Mouse (Mus musculus) spleen, adult 18-20 months (tissue): ENCODE measurements around the gene Rasa3.

ENCODE experiments used
- DNase-seq, 2 experiments: peaks; one replicate each; pipeline ENCODE4 v3.0.0; 2022; ENCODE audit warnings: mixed read lengths in 2 of 2

The Rasa3 gene

DNA sequence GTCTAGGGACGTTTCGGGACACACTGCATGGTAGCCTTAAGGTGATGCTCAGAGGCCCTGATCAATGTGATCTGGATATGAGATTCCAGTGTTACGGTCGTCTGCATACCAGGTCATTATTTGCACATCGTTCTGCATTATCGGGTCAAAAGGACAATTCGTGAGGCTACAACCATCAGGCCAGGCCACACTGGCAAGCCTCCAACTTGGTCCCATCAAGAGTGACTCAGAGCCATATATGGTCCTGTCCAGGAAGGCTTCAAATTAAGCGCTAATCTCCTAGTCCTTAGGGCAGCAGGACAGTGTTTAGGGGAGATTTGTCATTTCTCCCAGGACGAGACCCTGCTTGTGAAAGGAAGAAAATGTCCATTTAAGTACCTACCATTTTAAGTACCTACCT is 63.3 kb downstream of the Rasa3 start:
- DNase-seq = no peak

DNA sequence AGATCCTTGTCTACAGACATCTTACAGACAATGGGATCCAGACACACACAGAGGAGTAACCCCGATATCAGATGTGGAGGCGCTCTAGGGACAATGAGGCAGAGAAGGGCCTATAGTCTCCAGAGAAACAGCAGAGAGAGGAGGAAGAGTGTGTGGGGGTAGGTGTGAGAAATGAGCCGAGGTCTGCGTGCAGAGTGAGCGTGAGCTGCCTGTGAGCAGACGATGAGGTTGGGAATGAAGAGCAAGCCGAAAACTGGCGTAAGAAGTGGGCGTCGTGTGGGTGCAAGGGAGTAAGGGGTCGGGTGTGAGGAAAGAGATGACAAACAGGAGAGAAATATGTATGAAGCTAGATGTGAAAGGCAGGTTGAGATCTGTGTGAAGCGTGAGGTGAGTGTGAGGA is 65.7 kb downstream of the Rasa3 start:
- DNase-seq = no peak

DNA sequence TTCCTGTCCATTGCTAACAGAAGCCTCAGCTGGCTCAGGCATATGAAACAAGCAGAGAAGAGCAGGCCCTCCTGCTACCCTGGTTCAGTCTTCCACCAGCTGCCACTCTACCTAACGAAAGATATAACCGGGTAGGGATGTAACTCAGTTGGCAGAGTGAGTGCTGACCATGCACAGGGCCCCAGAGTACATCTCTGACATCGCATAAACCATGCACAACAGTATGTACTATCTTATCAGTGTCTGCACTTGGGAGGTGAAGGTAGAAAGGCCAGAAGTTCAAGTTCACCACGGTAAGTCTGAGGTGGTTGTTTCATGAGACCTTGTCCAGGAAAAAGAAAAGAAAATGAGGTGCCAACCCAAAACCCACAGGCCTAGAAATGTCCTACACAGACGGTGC is 67.4 kb downstream of the Rasa3 start:
- DNase-seq = no peak

DNA sequence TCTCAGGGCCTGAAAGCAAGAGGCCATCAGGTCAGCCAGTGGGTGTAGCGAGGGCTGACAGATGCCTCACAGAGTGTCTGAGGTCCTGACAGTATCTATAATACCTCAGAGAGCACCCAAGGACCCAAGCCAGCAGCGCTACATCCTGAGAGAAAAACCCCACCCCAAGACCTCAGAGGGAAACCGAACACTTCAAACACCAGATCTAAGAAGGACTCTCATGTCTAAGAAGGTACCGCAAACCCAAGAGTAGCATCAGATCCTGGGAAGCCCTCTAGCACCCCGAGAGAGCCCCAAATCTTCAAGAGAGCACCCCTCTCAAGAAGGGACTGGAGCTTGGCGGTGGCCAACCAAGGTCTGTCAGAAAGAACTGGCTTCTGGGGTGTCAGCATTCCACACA is 68.5 kb downstream of the Rasa3 start:
- no peak for DNase-seq

DNA sequence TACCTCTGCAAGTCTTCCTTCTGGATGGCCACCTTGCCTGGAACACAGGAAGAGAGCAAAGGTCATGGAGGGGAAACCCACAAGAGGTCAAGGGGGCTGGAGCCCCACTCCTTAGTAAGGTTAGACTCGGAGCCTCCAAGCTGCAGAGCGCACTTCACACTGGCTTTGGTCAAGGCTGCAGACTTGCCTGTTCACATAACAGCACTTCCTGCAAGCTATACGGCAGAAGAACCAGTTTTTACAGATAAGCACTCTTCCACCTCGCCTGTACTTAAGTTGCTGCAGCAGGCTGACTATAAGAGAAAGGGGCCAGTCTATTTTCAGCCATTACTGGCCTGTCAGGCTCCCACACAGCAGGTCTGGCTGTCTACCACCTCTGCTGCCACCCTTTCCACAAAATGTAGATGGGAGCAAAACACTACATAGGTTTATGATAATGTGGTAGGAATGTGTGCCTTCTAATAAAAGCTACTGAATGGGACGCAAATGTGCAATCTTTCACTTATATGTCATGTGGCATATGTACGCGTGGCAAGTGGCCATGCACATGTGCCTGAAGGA is 71.4 kb downstream of the Rasa3 start:
- no peak for DNase-seq

DNA sequence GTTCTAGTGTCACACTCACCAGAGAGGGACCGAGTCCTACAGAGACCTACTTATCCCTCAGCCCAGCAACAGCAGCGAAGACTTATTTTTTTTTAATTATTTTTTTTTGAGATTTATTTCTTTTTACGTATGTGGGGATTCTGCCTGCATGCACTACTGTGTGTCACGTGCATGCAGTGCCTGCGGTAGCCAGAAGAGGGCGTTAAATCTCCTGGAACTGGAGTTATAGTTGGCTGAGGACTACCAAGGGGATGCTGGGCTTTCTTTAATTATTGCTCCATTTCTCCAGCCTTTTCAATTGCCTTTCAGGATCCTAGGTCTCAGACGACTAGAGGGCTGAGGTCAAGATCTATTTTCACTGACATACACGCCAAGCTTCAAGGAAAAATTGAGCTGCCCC is 74.8 kb downstream of the Rasa3 start:
- DNase-seq = no peak

DNA sequence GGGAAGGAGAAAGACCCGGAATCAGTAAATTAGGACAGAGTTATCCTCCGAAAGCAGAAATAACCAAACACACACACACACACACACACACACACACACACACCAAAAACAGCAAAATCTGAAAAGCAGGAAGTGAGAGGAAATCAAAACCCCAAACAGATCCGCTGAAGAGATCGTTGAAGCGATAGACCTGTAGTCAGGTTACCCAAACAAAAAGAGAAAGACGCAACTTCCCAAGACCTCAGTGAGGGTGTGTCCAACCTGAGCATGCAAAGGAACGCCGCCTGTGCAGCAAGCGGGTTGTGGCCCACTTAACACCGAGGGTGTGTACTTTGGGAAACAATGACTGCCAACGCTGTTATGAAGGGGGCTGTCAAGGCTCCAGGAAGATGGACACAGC is 76.2 kb downstream of the Rasa3 start:
- peak; percentile 49 to 62 for DNase-seq

DNA sequence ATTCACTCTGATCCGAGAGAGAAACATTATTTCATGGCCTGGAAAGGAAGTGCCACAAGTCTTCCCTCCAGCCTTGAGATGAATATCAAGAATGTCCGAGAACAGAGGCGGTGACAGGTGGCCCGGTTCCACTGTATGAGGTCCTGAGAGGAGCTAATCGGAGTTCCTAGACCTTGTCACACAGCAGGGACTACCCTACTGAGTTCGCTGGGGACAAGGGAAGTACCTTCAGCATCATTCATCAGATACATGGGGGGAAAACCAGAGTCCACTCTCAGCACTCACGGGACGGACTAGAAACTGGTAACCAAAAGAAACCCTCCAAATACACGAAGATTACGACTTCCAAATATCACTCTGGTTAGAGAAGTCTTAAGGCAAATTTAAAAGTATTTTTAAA is 76.7 kb downstream of the Rasa3 start:
- no peak for DNase-seq

DNA sequence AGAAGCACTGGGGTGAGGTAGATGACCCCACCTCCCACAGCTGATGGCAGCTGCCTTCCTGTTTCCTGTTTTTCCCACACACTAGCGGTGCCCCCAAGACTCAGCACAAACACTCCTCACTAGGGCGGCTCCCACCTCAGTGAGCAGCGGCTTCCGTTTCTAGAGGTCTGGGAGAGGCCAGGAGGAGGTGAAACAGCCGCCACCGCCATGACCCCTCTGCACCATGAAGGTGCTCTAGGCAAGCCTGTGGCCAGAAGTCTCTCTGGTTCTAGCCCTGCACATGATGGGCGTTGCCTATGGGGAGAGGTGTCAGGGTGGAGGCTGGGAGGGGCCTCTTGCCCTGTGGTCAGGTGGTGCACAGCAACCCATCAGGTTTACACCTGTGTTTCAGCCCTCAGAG is 77.2 kb downstream of the Rasa3 start:
- DNase-seq = peak; percentile 69 to 81

DNA sequence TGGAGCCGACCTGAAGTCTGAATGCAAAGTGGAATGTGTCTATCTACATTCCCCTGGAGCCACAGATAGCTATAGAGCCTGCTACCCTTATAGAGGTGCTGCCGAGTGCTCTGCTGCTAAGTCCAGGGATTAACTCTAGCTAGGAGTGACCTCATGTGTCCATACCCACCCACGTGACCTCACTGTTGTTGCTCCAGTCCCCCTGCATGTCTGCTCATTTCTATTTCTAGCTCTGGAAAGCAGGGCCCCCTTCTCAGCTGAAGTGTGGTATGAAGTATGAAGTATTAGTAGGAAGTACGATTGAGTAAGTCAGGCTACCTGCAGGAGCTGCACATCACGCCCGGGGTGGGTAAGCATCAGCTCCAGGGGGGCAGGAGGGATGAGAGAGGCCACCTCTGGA is 79.6 kb downstream of the Rasa3 start:
- DNase-seq = no peak

DNA sequence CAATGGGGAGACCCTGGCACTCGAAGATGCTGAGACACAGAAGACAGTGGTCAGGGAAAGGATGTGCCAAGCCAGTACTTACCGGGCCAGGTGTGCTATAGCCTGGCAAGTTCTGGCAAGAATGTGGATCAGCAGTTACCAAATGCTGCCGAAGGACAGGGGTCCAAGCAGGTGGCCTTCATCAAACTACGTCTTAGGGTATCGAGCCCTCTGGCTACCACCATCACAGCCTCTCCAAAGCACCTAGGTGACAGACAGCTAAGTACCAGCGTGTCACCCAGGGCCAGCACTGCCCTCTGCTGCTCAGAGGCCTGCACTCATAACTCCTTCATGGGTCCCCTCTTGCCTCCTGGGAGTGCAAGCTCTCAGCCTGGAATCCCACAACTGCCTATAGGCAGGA is 81.5 kb downstream of the Rasa3 start:
- DNase-seq = peak; percentile 41 to 58

DNA sequence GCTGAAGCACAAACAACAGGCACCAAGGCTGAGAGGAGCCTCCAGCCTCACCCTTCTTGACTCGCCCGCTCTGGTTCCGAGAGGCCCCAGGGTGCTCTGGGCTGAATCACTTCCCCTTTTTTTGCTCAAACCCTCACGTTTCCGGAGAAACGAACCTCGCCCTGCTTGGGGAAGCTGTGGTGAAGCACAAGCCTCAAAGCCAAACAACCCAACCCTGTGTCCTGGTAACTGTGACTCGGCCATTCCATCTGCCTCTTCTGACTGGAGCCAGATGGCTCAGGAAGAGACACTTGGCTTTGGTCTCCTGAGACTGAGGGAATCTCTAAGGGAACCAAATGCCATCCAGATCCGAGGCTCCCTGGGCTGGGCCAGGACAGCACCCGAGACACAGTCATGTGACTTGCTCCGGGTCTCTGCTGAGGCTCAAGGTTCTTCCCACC is 82.5 kb downstream of the Rasa3 start:
- peak; percentile 70 to 84 for DNase-seq

DNA sequence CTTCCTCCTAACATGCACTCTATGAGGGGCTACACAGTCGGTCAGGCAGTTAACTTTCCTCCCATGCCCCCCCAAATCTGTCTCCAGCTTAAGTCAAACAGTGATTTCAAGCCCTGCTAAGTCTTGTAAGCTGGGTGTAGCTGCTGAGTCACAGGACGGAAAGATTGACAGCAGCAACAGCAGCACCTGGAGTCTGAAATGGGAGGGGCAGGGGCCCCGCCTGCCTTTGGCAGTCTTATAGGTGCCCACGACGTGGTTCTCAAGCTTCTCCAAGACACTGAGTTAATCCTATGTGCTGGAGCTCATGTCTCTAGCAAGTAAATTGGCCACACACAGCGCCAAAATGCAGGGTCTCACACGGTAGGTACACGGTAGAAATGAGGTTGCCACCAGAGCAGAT is 84.1 kb downstream of the Rasa3 start:
- DNase-seq = no peak

DNA sequence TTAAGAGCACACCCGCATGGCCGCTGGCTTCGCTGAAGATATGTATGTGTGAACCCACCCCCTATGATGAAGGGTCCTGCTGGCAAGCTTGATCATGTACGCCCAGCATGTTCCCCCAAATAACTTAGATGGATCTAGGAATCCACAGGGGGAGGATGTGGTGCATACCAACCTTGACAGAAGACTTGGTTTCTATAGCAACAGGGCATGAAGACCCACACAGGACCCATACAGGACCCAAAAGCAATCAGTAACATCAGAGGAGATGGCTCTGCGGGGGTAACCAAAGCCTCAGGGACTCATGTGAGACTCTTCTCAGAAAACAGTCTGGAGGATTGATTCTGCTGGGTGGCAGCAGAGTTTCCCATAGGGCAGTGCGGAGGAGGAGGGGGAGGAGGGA is 86.2 kb downstream of the Rasa3 start:
- no peak for DNase-seq

DNA sequence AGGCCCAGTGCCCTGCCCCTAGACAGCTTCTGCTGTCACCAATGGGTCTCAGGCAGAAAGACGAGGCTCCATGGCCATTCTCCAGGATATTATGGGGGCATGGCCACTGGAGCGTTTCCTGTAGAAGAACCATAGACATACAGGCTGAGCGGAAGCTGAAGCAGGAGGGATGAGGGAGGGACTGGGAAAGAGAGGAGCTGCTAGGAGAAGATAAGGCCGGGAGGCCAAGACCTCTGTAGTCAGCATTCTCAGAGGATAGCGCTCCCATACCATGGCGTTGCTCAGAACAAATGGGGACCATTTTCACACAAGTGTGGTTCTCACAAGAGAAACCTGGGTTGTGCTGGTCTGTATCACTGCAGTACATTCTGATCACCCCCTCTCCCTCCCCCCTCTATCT is 88.3 kb downstream of the Rasa3 start:
- no peak for DNase-seq

DNA sequence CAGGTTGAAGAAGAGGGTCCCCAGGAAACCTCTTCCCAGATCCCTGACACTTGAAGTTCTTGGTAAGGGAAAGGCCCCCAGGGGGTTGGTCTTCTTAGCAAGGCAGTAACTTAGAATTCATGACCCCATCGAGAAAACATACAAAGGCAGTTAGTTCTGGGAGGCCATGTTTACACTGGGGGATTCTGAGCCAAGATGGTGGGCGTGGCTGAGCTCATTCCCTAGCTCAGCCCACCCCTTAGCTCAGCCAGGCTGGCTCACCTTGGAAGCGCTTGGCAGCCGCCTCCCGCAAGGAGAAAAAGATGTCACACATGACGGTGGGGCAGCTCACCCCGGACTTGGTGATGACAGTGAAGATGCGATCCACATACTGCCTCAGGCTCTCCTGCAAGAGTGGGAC is 92.8 kb downstream of the Rasa3 start:
- DNase-seq = no peak

DNA sequence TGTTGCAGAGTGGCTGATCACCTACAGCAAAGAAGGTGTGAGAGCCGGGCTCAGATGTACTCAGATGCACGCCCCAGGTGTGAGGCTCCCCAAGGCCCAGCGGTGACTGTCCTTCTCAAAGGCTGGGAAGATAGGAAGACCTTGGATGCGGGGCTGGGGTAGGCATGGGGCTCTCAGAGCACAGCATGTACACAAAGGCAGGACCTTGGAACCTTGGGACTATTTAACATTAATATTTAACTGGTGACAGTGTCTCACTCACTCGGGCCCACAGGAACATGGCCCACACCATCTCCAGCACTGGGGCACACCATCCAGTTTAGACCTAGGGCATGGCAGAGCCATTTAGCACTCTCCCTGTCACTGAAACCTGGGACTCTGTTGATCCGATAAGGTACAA is 99.5 kb downstream of the Rasa3 start:
- DNase-seq = no peak

DNA sequence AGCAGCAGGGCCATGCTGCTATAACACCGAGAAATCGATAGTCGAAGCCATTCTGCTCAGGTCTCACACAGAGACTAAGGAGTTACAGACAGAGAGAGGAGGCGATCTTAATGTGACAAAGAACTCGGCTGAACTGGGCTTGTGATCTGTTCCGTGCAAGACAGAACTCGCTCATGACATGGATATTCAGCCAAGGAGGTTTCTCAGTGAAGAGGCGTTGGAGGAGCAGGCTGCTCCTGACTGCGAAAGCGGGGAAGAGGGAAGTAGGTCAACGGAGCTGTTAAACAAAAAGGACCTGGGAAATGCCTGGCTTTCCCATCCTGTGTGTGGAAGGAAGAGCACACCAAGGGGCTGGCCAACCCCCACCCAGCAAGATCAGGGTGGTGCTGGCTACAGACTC is 105.4 kb downstream of the Rasa3 start:
- no peak for DNase-seq

DNA sequence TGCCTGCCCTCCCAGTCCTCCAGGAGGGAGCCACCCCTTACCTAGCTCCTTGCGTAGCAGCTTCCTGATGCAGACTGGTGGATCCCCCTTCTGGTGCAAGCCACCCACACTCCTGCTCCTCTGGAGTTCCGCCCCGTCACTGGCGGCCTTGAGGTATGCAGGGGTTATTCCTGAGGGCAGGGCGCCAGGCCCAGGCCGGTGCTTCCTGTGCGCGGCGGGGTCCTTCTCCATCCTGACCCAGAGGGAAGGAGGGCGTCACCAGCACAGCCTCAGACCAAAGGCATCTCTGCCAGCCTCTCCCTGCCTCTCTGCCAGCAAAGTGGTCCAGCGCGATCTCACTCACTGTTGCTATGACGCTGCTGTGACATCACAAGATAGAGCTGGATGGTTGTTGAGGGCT is 115.3 kb downstream of the Rasa3 start, which contains the start of gene 1700029H14Rik:
Gene 1700029H14Rik (minus strand): TSS at position 344 of the 400 bp plus-strand sequence.
- DNase-seq = no peak

DNA sequence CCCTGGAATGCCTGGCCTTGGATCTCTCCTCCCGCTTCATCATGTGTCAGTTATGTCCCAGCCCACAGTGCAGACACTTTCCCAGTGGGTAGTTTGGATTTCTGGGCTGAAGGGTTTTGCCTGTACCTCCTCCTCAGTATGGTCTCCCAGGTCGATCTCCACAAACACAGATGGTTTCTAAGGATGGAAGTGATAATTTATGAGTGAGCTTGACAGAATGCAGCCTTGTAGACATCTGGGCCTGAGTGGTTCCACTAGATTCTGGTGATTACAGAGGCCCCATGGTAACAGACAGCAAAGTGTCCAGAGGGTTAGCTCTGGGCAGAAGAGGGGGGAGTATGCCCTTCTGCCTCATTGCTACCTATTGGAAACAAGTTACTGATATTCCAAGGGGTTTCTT is 119.9 kb downstream of the Rasa3 start:
- no peak for DNase-seq

DNA sequence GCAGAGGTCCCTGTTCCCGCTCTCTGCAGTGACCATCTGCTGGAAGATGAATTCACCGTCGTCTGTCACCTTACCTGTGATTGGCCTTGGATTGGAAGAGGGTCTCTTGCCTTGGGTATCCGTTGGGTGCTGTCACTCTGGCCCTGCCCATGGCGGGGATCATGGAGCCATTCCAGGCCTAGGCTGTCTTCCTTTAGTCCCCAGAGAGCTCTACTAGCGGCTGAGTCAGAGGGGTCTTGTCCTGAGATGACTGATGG is 125.9 kb downstream of the Rasa3 start:
- no peak for DNase-seq

DNA sequence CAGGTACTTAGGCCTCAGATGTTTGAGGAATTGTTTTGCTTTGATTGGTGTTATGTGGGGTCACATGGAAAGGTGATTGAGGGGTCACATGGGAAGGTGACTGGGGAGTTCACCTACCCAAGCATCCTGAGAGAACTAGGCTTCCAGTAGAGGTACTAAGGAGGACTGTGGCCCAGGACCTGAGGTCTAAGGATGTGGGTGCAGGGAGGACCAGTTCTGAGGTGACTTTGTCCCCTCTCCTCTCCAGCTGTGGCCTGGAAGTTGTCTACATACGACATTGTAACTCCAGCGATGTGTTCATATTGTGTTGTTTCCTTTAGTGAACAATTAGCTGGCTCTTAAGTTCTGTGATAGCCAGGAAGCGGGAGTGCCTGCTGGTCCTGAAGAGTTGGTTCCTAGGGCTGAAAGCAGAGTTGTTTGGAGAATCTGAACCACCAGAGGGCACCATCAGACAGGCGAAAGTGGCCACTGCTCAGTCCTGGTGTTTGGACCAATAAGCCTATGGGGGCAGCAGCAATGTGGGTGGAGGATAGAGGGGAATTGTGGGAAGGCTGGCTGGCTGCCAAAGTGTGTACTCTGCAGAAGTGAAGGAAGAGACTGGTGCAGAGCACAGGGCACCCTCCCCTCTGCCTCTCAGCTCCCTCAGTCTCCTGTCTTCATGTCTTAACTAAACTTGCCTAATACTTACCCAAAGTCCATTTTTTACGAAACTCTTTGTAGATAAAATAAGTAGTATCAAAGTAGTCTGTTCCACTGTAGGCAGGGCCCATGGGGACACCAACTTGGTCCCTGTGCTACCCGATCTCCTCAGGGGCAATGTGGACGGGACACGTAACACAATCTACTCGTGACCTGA is 126.5 kb downstream of the Rasa3 start:
- DNase-seq = peak; percentile 73 to 80

DNA sequence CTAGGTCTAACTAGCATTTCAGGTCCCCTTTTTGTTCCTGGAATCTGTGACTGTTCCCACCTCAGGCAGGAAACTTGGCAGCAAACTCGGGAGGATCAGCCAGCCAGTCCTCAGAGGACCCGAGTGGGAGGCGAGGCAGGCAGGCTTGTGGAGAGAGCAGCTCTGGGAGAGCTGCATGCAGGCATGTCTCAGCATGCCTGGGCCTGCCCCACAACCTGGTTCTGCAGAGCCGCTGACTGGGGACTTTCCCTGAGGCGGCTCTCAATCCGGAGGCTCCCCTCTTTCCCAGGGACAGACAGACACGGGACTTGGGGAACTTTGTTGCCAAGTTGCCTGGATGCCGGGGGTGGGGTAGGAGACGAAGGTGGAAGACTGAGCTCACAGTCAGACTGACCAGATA is 128.6 kb downstream of the Rasa3 start:
- no peak for DNase-seq

DNA sequence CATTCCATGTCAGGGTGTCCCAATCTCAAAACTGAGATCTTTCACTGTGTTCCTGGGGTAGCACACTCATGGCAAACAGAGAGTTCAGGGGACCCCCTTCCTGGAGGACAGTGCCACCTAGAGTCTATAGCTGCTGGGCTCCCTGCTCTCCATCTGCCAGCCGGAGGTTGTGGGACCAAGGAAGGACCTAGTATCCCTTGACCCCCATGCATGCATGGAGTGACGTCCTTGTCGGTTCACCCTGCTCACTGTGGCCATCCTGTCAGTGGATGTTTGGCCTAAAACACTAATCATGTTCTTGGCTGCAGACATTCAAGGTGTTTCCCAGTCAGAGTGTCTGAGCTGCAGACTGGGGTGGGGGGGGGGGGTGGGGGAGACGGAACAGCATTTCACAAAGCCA is 129.2 kb downstream of the Rasa3 start:
- DNase-seq = no peak

DNA sequence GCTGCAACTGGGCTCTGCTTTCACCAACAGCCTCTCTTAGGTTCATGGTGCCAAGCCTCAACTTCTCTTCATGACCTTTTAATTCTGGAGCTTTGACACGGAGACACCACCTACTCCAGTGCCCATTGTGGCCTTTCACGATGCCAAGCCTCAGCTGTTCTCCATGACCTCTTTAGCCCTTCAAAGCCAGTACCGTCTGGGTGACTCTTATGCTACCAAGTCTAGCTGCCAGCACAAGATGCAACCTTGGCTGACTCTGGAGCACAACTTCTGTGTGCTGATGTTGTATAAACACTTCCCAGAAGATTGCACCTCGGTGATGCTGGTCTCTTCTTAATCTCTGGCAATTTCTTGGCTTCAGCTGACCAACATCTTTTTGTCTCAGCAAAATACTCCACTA is 131.0 kb downstream of the Rasa3 start:
- DNase-seq = no peak
